Mouse (Mus musculus): ENCODE measurements at regions not wholly inside any gene's neighbourhood (a gene's known extent, or its start where the extent isn't known, plus 50 kb on each side); places are given as distances from the start of the nearest gene placed in this dataset.

DNA sequence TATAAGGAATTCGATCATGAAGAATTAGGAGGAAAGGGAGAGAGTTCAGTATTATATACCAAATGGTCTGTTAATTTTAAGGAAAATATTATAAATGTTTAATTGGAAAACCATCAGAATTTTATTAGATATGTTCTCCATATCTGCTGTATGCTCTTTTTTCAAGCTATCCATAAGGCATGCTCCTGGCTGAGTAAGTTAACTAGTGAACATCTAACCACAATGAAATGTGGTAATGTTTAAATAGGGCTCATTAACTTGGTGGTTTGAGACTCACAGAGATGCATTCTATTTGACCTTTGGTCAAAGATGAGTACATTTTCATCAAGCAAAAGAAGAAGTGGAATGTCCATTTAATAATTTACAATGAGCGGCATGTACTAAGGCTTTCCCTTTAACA is 466.2 kb upstream of the Fam241a start:
- TF ChIP-seq POLR2A (IDR thresholded peaks at IDR 0.05; ENCODE audit: control insufficient read depth, extremely low read depth, insufficient read depth, low read length, poor library complexity) (no peak), CTCF (IDR thresholded peaks at IDR 0.05; ENCODE audit: borderline replicate concordance, control insufficient read depth, extremely low read depth, insufficient read depth, low read length, poor library complexity) (no peak)

Data from thymus, adult 2 months (tissue).